Mouse (Mus musculus) embryonic fibroblast, embryonic 13.5 days (primary cell): ENCODE data around the gene Bicc1.
"Not testable (repeated sequence)": the region's sequence is repeated elsewhere in the genome, so short reads cannot be mapped to it uniquely, and the experiment has no call there.

Experiments
- CTCF ChIP-seq: IDR thresholded peaks from 2 replicates; pipeline ENCODE4 v1.5.1; 2011; ENCODE audit warnings: mild to moderate bottlenecking, control low read depth, low read length, moderate library complexity, borderline replicate concordance; ENCODE audit not compliant: insufficient read depth
- POLR2A ChIP-seq: IDR thresholded peaks from 2 replicates; pipeline ENCODE4 v1.6.1; 2011; ENCODE audit warnings: low read depth, mild to moderate bottlenecking, control low read depth, low read length, moderate library complexity

GRCm38 (mm10) chr10:70960396-70960795 is 199.1 kb downstream of the Bicc1 start:
- not testable (repeated sequence) for TF ChIP-seq CTCF, POLR2A
